Mouse (Mus musculus): ENCODE data around the gene Ccdc171. TPM values are rescaled to one million over a fixed set of nuclear protein-coding genes. Genes with fewer than 3 reads are reported as not detected.

The Ccdc171 gene
- polyA plus RNA-seq (2012; ENCODE audit: low replicate concordance) = 0.55 and 0.63 TPM in 2 replicates

GRCm38 (mm10) chr4:83524843-83525689 lies at the start of gene Ccdc171:
TSS of gene Ccdc171 (plus strand) at chr4:83525545.

GRCm38 (mm10) chr4:83486117-83486901 lies 39.0 kb upstream of the Ccdc171 start, which contains the start of gene Psip1:
TSS of gene Psip1 (minus strand) at chr4:83486459.

Other genes starting within 250 kb of the Ccdc171 start
- 0.67 and 2.4 TPM in 2 replicates for gene Ttc39b, start 201.3 kb upstream of the Ccdc171 start, polyA plus RNA-seq (2012; ENCODE audit: low replicate concordance)
- 8.0 and 10.6 TPM in 2 replicates for gene Snapc3, start 107.8 kb upstream of the Ccdc171 start, polyA plus RNA-seq (2012; ENCODE audit: low replicate concordance)
- gene Psip1, start 39.1 kb upstream of the Ccdc171 start, polyA plus RNA-seq (2012; ENCODE audit: low replicate concordance) = 78.7 and 115 TPM in 2 replicates